Mouse (Mus musculus) erythroblast, embryonic 14.5 days (primary cell): ENCODE measurements around the gene Sirt6.

ENCODE experiments used
- GATA1 ChIP-seq: IDR thresholded peaks from 2 replicates; pipeline ENCODE4 v1.6.1; 2012; ENCODE audit warnings: low read length, inconsistent platforms, mixed read lengths
- TAL1 ChIP-seq: IDR thresholded peaks from 3 replicates; pipeline ENCODE4 v1.6.1; 2012; ENCODE audit warnings: low read length, inconsistent platforms, mixed read lengths

DNA sequence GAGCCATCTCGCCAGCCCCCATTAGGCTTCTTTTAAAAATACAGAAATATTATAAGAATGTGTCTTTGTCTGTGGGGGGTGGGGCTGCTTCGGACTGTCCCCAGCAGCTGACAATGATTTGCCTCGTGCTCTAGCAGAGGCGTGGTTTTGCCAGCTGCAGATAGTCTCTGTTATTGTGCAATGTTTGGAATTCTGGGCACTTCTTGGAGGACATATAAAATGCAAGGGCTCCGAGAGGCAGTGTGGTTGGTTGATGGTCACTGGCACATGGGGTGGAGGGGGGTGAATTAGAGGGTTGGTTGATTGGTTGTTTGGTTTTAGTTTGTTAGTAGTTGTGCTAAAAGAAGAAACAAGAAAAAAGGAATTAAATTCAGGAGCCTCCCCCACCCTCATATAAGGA lies 7.6 kb downstream of the Sirt6 start:
- no peak for TF ChIP-seq TAL1
- no peak for TF ChIP-seq GATA1
